Mouse (Mus musculus) olfactory bulb, adult 2 months (tissue): ENCODE data around the gene Cygb. TPM values are rescaled to one million over a fixed set of nuclear protein-coding genes. Genes with fewer than 3 reads are reported as not detected.
"Not testable (repeated sequence)": the region's sequence is repeated elsewhere in the genome, so short reads cannot be mapped to it uniquely, and the experiment has no call there.

Experiments
- H3K27ac ChIP-seq: fragments of 200-500 bp; 2 replicates; pipeline ENCODE4 v1.5.1; 2012; ENCODE audit warnings: low read depth, low read length; ENCODE audit not compliant: insufficient read depth
- H3K4me1 ChIP-seq: fragments of 200-500 bp; 2 replicates; pipeline ENCODE4 v1.6.1; 2012; ENCODE audit warnings: low read length; ENCODE audit not compliant: control insufficient read depth, insufficient read depth
- H3K4me3 ChIP-seq: fragments of 200-500 bp; 2 replicates; pipeline ENCODE4 v1.5.1; 2012; ENCODE audit warnings: mild to moderate bottlenecking, low read depth, low read length, moderate library complexity; ENCODE audit not compliant: insufficient read depth
- CTCF ChIP-seq: fragments of 200-500 bp; IDR thresholded peaks from 2 replicates; pipeline ENCODE4 v1.5.1; 2012; ENCODE audit warnings: low read depth, mild to moderate bottlenecking, low read length, moderate library complexity; ENCODE audit not compliant: insufficient read depth
- POLR2A ChIP-seq: fragments of 200-500 bp; IDR thresholded peaks from 2 replicates; pipeline ENCODE4 v1.6.1; 2012; ENCODE audit warnings: mild to moderate bottlenecking, low read depth, low read length, moderate library complexity; ENCODE audit not compliant: insufficient read depth
- WGBS: fragments of 180-500 bp; shearing (Covaris S2); methylation state at CpG from one replicate; pipeline ENCODE4 v1.1.7; 2018; 5-methylcytosine and 5-hydroxymethylcytosine counted together
- polyA plus RNA-seq: library from polyadenylated mRNA; stranded (reverse); fragments of >200 nt; gene quantifications from 2 replicates; pipeline ENCODE4 v1.2.4, GENCODE M21; 2012; ENCODE audit warnings: low replicate concordance; ENCODE audit not compliant: missing spikeins, insufficient read depth, insufficient read length

Gene Cygb
- polyA plus RNA-seq, 1 experiment, result not detected

- 51% methylated on average over 14 of the region's 15 CpGs for WGBS
- Histone ChIP-seq H3K4me1 (peaks cover 11% of the 10 kb centered on the region), H3K27ac (no peak overlapping the region), H3K4me3 (no peak overlapping the region)
- TF ChIP-seq CTCF (no peak), POLR2A (no peak)
Measured at GRCm38 (mm10) chr11:116615735-116616437, 38.2 kb downstream of the Cygb start.

- TF ChIP-seq CTCF, result no peak
- H3K4me1 ChIP-seq, result peaks cover 4% of the 10 kb centered on the region; the same call in 1 of the 2 replicates
- no peak overlapping the region for H3K27ac ChIP-seq
- 92% methylated on average over 6 of the region's 6 CpGs for WGBS
- no peak overlapping the region for H3K4me3 ChIP-seq
Measured at GRCm38 (mm10) chr11:116613234-116613633, 40.9 kb downstream of the Cygb start.

GRCm38 (mm10) chr11:116612554-116612953 is 41.6 kb downstream of the Cygb start:
- 100% methylated on average over 1 of the region's 1 CpGs for WGBS
- TF ChIP-seq POLR2A, result no peak

GRCm38 (mm10) chr11:116611883-116612282 is 42.2 kb downstream of the Cygb start:
- Histone ChIP-seq H3K4me3 (no peak overlapping the region), H3K4me1 (peaks cover 4% of the 10 kb centered on the region; the same call in 1 of the 2 replicates), H3K27ac (no peak overlapping the region)
- TF ChIP-seq POLR2A (no peak), CTCF (no peak)
- 92% methylated on average over 9 of the region's 9 CpGs for WGBS

More at GRCm38 (mm10) chr11:116612554-116612953, 41.6 kb downstream of the Cygb start:
- no peak overlapping the region for H3K27ac ChIP-seq
- no peak overlapping the region for H3K4me3 ChIP-seq
- H3K4me1 ChIP-seq, result peaks cover 4% of the 10 kb centered on the region; the same call in 1 of the 2 replicates

- H3K27ac ChIP-seq, H3K4me3 ChIP-seq, H3K4me1 ChIP-seq: not testable (repeated sequence)
- 91% methylated on average over 9 of the region's 9 CpGs for WGBS
Measured at GRCm38 (mm10) chr11:116611168-116611567, 42.9 kb downstream of the Cygb start.

GRCm38 (mm10) chr11:116609965-116610630 is 44.0 kb downstream of the Cygb start:
- Histone ChIP-seq H3K27ac (no peak overlapping the region), H3K4me1 (no peaks in the 10 kb centered on the region), H3K4me3 (no peak overlapping the region)
- 92% methylated on average over 15 of the region's 15 CpGs for WGBS
- no peak for TF ChIP-seq CTCF
- TF ChIP-seq POLR2A, result no peak

- WGBS, result 91% methylated on average over 3 of the region's 3 CpGs
- TF ChIP-seq CTCF, result no peak
- no peak for TF ChIP-seq POLR2A
- no peak overlapping the region for H3K4me3 ChIP-seq
- H3K27ac ChIP-seq, result no peak overlapping the region
- no peaks in the 10 kb centered on the region for H3K4me1 ChIP-seq
Measured at GRCm38 (mm10) chr11:116607717-116608116, 46.4 kb downstream of the Cygb start.

- H3K4me3 ChIP-seq, result no peak overlapping the region
- no peak overlapping the region for H3K27ac ChIP-seq
- TF ChIP-seq CTCF (no peak), POLR2A (no peak)
- H3K4me1 ChIP-seq, result no peaks in the 10 kb centered on the region
- 95% methylated on average over 12 of the region's 12 CpGs for WGBS
Measured at GRCm38 (mm10) chr11:116604097-116604496, 50.0 kb downstream of the Cygb start.

GRCm38 (mm10) chr11:116603339-116603738 is 50.8 kb downstream of the Cygb start:
- Histone ChIP-seq H3K27ac (no peak overlapping the region), H3K4me1 (no peaks in the 10 kb centered on the region), H3K4me3 (no peak overlapping the region)
- TF ChIP-seq CTCF (no peak), POLR2A (no peak)
- 94% methylated on average over 10 of the region's 10 CpGs for WGBS

- TF ChIP-seq POLR2A (no peak), CTCF (no peak)
- Histone ChIP-seq H3K27ac (no peak overlapping the region), H3K4me1 (no peaks in the 10 kb centered on the region), H3K4me3 (no peak overlapping the region)
- WGBS, result 85% methylated on average over 8 of the region's 8 CpGs
Measured at GRCm38 (mm10) chr11:116602043-116602442, 52.1 kb downstream of the Cygb start.
